Mouse (Mus musculus) urinary bladder, postnatal 4 days (tissue): Measurements from ENCODE around the gene Ppat.
"Not testable (repeated sequence)": the region's sequence is repeated elsewhere in the genome, so short reads cannot be mapped to it uniquely, and the experiment has no call there.

Experiments used
- DNase-seq, 2 experiments: peaks; one replicate each; pipeline ENCODE4 v3.0.0; 2021 to 2022; ENCODE audit warnings: low spot score in 2 of 2

The Ppat gene

DNA sequence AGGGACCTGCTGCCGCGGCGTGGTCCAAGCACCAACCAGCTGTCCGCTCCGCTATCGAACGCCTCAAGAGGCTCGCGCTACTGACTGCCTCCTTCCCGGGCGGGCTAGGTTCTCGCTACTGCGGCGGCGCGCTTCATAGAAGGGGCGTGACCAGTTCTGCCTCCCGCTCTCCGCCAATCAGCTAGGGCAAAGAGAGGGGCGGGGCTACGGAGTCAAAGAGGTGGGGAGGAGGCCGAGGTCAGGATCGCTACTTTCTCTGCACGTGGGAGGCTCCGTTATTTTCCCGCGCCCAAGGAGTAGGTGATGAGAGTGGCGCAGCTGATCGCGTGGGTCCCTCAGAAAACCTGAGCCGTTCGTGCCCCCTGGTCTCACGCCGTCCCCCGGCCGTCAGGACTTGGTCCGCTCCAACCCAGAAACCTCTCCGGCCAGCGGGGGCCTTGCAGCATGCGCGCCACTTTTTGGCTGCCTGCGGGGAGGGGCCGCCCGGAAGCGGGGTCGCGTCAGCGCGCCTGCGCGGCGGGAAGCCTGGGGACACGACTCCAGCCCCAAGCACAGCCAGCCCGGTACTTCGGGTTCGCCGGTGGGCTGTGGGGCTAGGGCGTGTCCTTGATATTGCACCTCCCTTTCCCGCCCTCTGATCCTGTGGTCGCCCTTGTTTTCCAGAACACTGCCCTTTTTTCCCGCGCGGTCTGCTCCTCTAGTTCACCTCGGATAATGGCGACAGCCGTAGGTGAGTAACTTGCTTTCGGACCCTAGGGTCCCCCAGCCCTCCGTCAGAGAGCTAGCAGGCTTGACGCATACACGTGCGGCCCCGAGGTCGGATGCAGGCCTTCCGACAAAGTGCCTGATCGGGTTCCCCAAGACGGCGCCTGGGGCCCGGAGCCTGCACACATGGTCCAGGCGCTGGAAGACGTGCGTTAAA lies at the start of gene Ppat, which contains the start of gene Paics:
Ppat (minus strand) TSS at position 473 of the 922 bp plus-strand sequence.
Paics (plus strand) TSS at position 202 of the 922 bp plus-strand sequence.
- peak; percentile 97 to 99 for DNase-seq

- DNase-seq, result no peak
Measured at GRCm38 (mm10) chr5:76998416-76998815, 47.0 kb upstream of the Ppat start.

GRCm38 (mm10) chr5:76993174-76993814 lies 41.9 kb upstream of the Ppat start:
- no peak for DNase-seq

- DNase-seq, result no peak
Measured at GRCm38 (mm10) chr5:76990789-76991188, 39.4 kb upstream of the Ppat start.

DNA sequence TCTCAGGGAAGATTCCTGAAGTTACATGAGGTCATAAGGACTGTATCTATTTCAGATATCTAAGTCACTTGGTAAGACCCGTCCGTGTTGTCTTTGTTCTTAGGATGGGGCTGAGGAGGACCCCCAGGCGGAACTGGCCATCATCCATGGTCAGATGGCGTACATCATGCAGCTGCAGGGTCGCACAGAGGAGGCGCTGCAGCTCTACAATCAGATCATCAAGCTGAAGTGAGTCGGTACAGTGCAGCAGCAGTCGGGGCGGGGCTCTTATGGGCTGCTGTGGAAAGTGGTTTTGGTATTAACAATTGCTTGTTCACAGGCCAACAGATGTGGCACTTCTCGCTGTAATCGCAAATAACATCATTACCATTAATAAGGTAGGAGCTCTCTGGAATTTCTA lies 32.6 kb upstream of the Ppat start:
- DNase-seq, result no peak

DNA sequence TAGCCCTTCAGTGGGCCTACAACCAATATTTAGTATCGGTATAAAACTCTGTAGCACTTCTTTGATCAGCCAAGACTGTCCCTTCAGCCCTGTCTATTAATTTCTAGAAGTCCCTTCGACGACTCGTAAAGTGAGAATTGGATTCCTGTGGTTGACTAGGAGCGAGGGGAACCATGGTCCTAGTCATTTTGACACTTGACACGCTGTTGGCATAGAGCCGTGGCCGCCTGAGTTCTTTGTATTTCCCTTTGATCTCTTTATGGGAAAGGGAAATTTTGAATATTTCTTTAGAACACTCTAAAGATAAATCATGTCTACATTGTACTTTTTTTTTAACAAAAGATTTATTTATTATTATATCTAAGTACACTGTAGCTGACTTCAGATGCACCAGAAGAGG lies 24.4 kb upstream of the Ppat start:
- no peak for DNase-seq

DNA sequence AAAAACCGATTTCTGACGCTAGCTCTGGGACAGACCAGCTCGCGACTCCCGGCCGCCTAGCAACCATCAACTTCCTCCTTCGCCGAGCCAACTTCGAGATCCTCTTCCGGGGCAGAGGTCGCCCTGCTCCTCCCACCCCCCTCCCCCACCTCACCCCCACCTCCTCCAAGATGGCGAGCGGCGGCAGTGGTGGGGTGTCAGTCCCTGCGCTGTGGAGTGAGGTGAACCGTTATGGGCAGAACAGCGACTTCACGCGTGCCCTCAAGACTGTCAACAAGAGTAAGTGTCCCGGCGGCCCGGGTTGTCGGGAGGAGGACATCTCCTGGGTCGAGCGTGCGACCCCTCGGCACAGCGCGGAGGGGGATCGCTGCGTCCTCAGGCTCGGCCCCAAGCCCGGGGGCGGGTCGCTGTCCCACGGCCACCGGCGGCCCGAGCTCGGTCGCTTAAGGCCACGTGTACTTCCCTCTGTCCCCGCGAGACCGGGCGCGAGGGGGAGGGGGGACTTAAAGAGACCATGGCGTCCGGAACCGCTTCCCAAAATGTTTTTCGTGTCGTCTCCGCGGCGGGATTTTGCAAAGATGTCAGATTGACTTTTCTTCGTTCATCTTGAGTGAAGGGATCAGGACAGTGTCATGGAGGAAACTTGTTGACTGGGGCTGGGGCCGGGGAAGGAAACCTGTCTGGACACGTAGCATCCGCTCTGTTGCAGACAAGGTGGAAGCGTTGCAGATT lies 23.3 kb upstream of the Ppat start, which contains the start of gene Srp72:
Srp72 (plus strand) TSS at position 130 of the 732 bp plus-strand sequence.
- peak; percentile 77 to 89 for DNase-seq

GRCm38 (mm10) chr5:76974207-76974553 lies 22.8 kb upstream of the Ppat start:
- no peak for DNase-seq

DNA sequence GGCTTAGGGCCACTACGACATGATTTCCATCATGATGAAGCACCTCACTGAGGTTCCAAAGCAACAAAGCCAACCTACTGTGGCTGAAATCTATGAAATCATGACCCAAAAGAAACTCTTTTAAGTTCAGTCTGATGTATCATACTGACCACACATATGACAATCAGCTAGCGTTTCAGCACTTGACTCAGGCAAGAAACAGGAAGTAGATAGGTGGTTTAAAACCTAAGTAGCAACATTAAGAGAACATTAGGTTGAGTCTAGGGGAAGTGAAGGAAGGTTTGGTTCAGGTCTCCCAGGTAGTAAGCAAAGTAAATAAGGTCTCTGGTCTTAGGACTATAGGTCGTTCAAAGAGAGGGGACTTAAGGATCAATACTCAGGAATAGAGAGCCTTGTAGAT lies 22.1 kb upstream of the Ppat start:
- no peak for DNase-seq

- not testable (repeated sequence) for DNase-seq
Measured at GRCm38 (mm10) chr5:76971115-76971514, 19.7 kb upstream of the Ppat start.

DNA sequence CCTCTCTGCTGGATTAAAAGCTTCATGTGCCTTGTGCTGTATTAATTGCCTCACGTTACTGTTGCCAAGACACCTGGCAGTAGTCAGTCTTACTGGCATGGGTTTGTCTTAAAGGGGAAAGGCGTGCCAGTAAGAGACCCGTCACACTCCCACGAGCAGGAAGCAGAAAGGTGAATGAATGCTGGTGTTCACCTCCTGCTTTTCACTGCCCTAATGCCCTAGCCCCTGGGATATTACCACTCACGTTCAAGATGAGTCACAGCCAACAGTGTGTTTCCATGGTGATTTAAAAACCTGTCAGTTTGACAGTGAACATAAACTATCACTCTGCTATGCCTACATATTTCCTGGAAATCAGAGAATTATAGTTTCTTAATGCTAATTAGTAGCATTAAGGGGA lies 17.9 kb upstream of the Ppat start:
- no peak for DNase-seq

DNA sequence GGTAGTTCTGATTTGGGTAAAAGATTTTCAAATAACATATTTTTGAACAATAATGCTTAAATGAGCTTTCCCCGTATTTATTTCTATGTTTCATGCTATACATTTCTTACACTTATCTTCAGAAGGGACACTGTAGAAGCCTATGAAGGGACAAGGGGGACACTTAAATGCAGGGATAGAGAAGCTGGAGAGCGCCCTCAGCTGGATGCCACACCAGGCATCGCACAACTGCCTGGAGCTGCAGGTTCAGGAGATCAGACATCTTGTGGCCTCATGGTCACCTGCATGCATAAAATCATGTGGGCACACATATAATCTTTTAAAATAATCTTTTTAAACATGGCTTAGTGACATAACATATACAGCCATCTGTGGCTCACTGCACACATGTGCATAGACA lies 13.3 kb upstream of the Ppat start:
- DNase-seq, result no peak

GRCm38 (mm10) chr5:76962545-76962944 lies 11.2 kb upstream of the Ppat start:
- no peak for DNase-seq

DNA sequence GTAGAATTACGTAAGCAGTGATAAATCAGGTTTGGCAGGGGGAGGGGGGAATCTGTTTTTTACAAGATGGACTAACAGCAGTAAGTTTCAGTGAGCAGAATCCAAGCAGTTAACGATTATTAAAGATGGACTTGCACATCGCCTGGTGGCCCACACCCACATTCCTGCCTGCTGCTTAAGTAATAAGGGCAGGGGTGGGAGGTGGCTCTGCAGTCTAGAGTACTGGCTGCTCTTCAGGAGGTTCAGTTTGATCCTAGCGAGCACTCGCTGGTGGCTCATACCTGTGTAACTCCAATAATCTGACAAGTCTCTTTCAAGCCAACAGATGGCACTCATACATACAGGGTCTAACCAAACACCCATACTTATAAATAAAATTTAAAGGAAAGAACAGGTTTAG lies 8.2 kb upstream of the Ppat start:
- DNase-seq, result no peak

GRCm38 (mm10) chr5:76957954-76958353 lies 6.6 kb upstream of the Ppat start:
- no peak for DNase-seq

GRCm38 (mm10) chr5:76955474-76955873 lies 4.1 kb upstream of the Ppat start:
- DNase-seq, result no peak

GRCm38 (mm10) chr5:76954271-76954900 lies 3.0 kb upstream of the Ppat start:
- DNase-seq, result no peak

- no peak for DNase-seq
Measured at GRCm38 (mm10) chr5:76953794-76954193, 2.4 kb upstream of the Ppat start.

DNA sequence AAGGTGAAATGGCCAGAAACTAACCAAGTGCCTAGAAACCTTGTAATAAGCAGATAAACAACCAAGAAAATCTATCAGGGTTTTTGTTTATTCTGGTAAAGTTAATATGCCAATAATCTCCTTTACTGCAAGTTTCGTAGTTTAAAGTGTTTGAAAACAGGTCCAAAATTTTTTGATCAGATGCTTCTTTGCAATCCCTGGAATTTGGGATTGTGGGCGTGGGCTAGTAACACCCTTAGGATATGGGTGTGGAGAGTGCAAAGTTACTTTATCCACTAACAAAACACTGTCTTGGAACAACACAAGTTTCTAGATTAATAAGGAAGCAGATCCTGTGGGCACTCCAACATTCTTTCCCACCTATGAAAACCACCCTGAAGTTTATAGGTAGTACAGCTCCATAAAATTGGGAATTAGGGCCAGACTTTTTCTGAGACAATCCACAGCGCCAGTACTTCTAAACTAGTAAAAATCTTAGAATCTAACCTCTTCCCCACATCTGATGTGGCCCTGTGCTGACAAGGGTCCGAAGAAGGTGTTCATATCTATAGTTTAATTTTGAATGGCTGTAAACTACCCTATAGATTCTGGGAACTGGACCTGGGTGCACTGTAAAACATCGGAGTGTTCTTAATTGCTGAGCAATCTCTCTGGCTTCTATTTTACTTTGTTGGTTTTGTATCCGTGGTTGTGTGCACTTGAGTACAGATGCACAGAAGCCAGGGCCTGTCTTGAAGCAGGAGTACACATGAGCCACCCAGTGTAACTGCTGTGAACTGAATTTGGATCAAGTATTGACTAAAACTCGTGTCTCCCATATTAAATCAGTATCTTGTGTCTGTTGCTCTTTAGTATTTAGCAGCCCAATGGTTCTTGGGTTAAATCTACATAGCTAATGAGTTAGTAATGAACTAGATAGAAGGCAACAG lies 998 bp upstream of the Ppat start:
- no peak for DNase-seq

GRCm38 (mm10) chr5:76950343-76951105 lies 854 bp downstream of the Ppat start:
- peak in 1 of 2 experiments; percentile 20 for DNase-seq
